Mouse (Mus musculus) mouse embryonic stem cell (cell line): ENCODE data around the gene Pgc.

Source experiments
- in situ Hi-C, 2 experiments: fragments of 300-500 bp; cut with MboI; formaldehyde crosslinking; loops; 1 replicate in 1 of 2; 3 replicates in 1 of 2; pipeline ENCODE4 v1.14.3; 2019 to 2020; ENCODE audit warnings: low sequenced_read_pairs in 2 of 2, low pct_unique_long_range_greater_than_20kb in 1 of 2, mixed read lengths in 1 of 2; ENCODE audit not compliant: unreplicated experiment in 1 of 2

The Pgc gene

DNA sequence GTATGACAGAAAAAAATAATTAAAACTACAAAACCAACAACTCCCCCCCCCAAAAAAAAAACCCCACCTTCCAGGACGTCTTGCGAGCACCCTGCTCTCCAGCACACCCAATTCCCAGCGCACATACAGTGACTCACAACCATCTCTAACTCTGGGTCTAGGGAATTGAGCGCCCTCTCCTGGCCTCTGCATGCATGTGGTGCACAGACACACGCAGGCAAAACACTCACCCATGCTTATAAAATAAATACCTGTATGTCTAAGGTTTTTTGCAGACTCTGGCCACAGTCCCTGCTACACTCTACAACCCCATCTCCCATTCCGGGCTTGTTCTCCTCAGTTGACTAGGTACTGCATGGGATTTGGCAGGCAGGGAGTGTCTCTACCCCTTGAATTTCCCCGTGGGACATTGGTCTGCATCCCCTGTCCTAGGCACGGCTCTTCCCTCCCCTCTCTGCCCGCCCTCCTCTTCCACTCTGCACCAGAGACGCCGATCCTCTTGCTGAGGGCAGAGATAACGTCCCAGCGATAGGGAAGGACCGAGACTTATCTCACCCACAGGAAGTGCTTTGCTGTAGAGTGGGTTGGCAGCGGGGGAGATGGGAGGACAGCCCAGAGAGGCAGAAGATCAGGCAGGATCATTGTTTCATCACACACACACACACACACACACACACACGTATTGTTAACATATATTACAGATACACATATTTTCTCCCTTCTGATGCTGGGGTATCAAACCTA is 16.5 kb downstream of the Pgc start:
- in situ Hi-C loops, result no loop called here

DNA sequence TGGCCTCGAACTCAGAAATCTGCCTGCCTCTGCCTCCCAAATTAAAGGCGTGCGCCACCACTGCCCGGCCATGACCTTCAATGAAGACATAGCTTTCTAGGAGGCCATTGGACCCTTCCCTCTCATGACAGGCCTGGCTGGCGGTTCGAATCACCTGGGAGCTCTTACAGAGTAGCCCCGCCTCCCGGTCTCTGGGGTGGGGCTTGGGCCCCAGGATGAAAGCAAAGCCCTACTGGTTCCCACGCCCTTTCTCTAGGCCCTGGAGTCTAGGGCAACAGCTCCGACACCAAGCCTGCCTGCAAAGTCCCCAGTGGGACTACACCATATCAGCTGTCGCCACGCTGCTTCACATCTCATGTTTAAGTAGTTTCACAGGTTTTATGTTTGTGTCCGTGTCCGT is 17.4 kb downstream of the Pgc start:
- in situ Hi-C loops, result no loop called here

DNA sequence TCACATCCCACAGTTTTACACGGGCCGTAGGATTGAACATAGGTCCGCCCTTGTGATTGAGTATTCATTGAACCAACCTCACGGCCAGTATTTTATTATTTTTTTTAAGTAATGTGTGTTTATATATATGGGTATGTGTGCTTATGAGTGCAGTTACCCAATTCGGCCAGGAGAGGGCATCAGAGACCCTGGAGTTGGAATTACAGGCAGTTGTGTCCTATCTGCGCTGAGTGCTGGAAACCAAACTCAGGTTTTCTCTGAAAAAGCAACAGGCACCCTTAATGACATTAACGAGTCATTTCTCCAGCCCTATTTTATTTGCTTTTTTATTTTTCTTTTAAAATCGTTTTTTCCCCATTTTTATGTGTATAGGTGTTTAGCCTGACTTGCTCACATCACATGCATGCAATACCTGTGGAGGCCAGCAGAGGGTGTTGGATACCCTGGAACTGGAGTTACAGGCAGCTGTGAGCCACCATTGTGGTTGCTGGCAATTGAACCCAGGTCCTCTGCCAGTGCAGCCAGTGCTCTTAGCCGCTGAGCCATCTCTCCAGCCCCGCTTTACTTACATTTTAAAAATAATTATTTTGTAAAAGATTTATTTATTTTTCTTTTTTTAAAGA is 18.2 kb downstream of the Pgc start:
- in situ Hi-C loops, result no loop called here

DNA sequence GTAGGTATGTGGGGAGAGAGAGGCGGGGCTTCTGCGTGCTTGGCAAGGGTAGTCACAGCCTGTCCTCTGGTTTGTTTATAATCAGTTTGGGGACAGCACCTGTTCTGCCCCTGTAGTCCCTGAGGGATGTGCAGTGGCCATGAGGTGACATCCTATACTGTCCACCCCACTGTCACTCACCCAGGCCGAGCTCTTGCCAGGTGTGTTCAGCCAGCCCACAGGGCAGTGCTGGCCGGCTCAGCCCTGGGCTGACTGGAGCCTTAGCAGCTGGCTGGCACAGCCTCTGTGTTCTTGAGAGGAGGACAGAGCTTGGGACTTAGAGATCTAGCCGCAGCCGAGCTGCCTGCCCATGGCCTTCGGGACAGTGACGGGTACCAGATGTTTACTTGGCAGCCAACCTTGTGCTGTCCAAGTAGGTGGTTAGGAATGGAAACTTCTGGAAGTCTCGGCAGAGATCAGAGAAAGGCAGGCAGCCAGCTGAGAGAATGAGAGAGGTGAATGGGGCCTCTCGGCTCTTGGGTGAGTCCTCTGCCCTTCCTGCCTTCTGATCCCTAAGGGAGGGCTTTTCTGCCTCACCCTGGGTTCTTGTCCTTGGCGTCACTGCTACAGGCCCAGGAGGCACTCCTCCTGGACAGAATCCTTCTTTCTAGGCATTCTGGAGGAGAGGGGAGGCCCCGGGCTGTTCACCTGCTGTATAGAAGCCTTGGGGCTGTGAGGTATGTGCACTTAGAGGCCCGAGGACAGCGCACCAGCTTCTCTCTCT is 22.3 kb downstream of the Pgc start:
- in situ Hi-C loops, result no loop called here

DNA sequence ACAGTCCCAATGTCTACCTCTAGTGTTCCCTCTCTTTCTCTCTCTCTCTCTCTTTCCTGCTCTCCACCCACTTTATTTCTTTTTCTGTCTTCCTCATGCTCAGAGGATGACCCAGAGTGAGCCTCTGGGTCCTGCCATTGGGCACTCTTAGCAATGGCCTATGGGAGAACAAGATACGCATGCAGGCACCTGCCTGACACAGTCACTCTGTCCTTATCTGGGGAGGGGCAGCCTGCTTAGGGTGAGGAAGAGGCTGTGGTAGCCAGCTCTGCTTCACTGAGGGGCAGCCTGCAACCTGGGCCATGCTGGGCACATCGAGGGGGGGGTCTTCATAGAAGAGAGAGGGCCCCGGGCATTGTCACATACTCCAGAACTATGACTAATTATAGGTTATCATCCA is 23.0 kb downstream of the Pgc start:
- in situ Hi-C loops, result no loop called here

DNA sequence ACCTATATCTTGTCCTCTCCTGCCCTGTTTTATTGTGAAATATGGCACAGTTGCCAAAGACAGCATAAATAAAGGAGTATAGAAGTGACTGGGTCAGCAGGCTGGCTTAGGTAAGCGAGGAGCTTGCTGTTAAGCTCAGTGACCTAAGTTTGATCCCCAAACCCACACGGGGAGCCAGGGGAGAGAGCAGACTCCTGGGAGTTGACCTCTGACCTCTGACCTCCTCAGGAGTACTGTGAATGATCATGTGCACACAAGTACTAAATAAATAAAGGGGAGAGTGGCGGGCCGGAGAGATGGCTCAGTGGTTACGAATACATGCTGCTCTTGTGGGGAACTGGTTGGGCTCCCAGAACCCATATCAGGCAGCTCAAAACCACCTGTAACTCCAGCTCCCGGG is 23.5 kb downstream of the Pgc start:
- in situ Hi-C loops, result no loop called here

DNA sequence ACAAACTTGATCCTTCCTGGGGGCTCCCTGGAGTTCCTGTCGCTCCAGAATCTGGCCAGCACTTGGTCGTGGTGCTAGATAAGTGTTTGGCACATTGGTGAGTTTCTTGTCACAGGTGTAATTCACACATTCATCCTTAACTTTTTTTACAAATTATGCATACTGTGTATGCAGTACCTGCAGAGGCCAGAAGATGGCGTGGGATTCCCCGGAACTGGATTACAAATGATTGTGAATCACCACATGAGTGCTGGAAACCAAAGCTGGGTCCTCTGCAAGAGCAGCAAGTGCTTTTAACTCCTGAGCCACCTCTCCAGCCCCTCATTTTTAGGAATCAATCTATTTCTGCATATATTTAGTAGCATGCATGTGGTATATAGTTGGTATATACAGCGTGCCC is 25.2 kb downstream of the Pgc start:
- in situ Hi-C loops, result no loop called here

DNA sequence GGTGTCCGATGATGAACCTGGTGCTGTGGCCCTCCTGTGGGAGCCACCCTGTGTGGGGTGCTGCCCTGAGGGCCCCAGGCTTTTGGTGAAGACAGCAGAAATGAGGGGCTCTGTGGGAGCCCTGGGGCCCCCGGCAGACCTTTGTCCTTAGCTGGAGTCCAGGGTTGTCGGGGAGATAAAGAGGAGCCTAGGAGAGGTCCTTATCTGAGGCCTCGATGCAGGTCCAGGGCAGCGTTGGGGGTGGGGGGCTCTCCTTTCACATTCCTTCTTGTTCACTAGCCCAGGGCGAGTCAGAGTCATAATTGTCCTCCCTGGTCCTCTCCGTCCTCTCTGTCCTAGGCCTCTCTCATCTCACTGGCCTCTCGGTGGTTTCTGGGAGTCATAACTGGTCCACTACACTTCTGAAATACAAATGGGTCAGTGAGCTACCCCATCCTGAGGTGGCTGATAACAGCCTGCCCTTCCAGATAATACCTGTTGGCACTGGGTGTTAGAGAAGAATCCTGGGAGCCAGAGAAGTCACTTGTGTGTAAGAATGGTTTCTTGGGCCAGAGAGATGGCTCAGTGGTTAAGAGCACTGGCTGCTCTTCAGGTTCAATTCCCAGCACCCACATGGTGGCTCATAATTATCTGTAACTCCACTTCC is 26.6 kb downstream of the Pgc start:
- in situ Hi-C loops, result no loop called here

DNA sequence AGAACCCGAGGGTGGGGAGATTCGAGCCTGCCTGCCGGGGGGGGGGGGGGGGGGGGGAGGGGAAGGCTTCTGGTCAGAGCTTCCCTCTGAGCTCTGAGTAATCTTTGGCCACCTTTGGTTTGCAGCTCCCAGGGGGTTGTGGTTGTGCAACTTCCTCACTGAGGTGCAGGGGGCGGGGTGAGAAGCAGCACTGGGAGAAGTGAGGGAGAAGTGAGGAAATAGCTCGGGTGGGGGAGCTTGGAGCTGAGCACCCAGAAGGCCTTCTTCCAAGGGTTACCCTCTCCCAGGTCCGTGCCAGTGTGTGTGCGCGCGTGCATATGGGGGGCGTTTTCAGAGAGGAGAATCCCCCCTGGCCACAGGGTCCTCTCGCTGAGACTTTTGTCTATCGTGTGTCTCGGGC is 27.6 kb downstream of the Pgc start:
- in situ Hi-C loops, result no loop called here

DNA sequence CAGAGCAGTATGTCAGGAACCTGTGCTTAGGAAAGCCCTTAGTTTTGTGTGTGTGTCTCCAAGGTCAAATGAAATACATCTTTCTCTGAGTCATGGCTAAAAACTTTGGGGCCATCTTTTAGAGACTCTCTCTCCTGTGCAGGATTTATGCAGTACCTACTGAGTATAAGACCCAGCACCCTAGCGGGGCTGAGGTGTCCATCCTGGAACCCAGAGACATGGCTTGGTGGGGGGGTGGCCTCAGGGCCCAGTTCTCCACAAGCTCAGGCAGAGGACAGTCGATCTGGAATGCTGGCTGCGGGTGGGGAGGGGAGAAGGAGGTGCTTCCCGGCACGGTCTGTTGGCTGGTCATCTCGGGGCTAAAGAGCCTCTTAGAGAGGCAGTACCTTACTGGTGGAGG is 29.7 kb downstream of the Pgc start:
- in situ Hi-C loops, result no loop called here

DNA sequence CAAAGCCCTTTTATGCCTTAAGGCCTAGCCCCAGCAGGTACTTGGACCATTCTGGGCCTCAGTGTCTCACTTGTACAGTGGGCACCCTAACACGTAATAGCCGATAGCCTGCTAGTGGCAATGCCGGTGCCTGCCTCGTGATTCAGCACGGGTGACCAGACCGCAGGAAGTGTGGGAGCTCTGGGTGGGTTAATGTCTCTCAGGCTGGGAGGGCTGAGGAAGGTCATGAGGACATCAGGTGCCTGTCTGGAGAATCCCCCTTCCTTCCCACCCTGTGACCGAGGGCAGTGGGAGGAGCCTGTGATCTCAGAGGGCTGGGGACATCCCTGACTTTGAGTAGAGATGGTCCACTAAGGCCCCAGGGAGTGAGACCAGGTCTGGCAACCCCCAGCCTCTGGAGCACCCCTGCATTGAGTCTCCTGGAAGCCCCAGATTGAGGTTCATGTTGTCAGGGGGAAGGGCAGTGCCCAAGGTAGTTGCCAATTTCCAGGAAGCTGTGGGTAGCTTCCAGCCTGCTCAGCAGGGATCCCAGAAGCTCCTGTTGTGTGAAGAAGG is 30.5 kb downstream of the Pgc start:
- in situ Hi-C loops, result no loop called here

DNA sequence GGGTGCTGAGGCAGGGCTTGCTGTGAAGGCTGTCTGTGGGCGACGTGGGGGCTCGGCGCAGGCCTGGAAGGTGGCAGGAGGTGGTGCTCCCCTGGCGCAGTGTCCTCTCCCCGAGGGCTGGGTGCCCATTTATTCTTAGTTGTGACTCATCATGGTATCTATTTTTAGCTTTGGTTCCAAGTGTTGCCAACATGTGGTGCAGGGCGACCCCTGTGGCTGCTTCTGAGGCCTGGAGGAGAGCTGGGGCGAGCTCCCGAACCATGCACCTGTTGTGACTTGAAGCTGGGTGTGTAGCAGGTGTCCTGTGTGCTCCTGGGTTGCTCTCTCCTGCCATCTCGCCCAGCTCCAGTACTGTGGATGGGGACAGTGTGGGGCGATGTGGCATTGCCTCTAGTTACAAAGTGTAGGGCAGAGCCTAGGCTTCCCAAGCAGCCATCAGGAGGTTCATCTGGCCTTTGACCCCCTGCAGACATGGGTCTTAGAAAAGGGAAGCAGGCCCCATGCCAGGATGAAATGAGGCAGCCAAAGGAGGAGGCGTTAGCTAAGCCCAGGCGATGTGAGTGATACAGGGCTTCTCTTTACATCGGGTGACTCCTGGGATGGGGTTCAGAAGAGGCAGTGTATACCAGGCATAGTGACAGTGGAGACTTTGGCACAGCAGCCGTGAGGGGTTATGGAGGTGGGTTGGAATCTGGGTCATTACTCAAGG is 33.2 kb downstream of the Pgc start:
- in situ Hi-C loops, result no loop called here

DNA sequence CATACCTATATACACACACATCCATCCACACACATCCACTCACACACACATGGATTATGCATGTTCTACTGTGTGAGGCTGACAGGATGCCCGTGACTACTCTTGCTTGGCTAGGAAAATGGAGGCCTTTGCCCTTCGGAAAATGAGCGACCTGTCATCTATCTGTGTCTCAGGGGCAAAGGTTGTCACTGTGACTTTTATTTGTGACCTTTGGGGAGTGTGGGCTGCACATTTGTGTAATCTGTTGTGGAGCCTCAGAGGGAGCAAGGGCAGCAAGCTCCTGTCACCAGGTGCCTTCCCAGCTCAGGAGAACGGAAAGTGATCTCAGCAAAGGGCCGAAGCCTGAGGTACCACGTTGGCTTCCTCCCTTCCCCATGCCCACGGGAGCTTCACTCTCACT is 35.4 kb downstream of the Pgc start:
- in situ Hi-C loops, result no loop called here

DNA sequence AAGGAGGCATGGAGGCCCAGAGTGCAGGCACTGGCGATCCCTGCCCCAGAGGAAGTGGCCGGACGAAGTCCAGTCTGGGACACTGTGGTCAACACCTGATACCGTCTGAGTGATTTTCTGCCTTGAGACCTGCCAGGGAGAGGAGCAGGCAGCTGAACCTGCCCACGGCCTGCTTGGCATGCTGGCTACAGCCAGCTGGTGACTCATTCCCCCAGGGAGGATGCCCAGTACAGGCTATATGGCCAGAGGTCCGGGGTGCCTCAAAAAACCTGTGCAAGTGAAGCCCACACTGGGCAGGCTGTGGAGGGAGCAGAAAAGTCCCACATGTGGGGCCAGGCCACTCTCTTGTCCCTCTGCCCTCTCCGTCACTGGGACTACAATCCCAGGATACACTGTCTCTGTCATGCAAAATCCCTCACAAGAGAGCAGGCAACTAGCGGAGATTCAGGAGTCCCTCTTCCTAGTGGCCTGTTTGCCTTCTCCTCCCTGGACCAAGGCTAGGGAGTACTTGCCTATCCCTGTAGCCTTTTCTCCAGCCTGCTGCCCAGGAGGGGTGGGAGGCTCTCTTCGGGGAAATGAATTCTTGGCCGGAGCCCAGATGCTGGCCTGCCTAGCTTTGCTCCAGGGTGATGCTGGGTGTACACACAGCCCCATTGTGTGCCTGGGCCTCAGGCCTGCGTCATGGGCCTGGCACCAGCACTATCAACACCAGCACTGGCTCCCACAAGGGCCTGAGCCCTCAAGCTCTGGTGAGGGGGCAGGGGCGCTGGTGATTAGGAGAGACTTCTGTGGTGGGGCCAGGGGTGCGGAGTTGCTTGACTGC is 36.1 kb downstream of the Pgc start:
- in situ Hi-C loops, result no loop called here

DNA sequence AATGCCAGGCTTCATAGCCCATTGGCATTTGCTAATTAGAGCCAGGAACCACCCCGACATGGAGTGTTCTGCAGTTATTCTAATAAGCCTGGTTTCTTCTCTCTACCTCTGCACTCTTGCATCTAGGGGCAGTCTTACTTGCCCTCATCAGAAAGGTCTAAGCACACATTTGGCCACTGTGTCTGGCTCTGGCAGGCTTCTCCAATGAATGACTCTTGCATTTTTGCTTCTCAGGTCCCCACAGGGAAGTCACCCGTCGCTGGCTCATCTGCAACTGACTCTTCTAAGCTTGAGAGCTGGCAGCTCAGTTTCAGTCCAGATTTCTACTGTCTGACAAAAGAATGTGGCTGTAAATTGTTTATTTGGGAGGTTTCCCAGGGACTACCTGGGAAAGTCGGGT is 39.3 kb downstream of the Pgc start:
- in situ Hi-C loops, result no loop called here

DNA sequence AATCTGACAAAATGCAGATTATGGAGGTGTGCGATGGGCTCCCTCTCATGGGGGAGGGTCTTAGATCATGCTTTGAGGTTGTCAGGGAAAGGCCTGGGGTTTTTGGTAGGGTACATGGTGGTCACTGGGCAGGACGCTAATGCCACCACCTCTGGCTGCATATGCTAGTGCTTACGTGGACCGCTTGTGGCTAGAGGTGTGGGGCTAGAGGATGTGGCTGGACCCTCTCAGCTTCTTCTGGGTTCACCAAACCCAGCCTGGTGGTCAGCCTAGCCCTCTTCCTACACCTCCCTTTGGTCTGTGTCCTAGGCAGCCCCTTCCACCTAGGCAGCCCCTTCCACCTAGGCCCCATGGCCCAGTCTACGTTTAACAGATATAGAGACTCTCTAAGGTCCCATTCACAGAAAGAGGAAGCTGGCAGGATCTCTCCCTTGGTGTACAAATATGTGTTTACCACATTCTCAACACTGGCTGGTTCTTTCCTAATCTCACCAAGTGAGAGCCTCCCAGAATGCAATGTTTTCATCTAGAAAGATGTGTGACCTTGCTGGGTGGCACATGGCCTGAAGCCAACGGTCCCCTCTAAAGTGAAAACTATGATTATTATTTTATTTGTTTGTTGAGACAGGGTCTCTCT is 39.9 kb downstream of the Pgc start:
- in situ Hi-C loops, result no loop called here

DNA sequence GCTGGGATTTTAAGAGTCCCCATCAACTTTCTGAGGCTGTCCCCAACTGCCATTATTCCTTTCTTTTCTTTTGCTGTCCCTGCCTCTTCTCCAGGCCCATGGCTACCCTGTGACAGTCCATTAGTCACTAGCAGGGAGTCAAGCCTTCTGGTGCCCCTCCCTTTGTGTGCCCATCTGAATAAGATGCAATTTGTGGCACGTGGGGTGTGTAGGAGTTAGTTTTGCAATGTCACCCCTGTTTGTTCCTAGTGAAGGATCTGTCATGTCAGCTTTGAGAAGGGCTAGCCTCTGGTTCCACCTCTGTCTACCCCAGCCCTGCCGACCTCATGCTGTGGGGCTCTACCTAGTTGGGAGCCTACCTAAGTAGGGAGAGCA is 40.4 kb downstream of the Pgc start:
- in situ Hi-C loops, result no loop called here
